Mouse (Mus musculus): ENCODE measurements around the gene Mydgf.

DNA sequence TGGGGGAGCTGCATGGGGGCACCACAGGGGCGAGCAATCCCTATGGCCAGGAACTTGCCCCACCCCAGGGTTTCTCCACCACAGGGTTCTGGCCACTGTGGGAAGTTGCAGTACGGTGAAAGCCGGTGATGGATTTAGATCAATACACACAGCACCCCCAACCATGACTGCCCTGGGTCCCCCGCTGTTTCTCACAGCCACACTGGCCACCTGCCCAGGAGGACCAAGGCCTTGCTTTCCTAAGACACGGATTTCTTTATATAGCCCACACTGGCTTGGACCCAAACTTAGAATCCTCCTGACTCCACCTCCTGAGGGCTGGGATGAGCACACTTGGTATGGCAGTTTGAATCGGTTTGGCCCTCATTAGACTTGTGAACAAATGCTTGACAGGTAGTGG, 7.5 kb upstream of the Mydgf start:
- no peak for TF ChIP-seq CTCF (IDR thresholded peaks at IDR 0.05; ENCODE audit: low read depth, low read length)
- no peak for TF ChIP-seq POLR2A (IDR thresholded peaks at IDR 0.05; ENCODE audit: extremely low read depth, insufficient read depth, low read length)
